Mouse (Mus musculus): ENCODE data around the gene Sbf2. TPM values are rescaled to one million over a fixed set of nuclear protein-coding genes. Genes with fewer than 3 reads are reported as not detected.
A peak's percentile ranks its signal among the peaks of the same experiment; 100 is the strongest.

Sbf2 gene
- polyA plus RNA-seq, 1 experiment from 2014 or later: 38.5 TPM

- Histone ChIP-seq H3K9ac (peak within 1 kb of the TSS; percentile 59), H3K36me3 (no peaks in the 10 kb centered on the region), H3K4me1 (peaks cover 54% of the 10 kb centered on the region), H3K27ac (no peak within 1 kb of the TSS), H3K4me2 (peak within 1 kb of the TSS; percentile 90), H3K4me3 (replicated peaks) (peak within 1 kb of the TSS; percentile 50), H3K9me3 (replicated peaks) (no peaks in the 10 kb centered on the region), H3K27me3 (peaks cover 75% of the 10 kb centered on the region)
- under 1% methylated on average over 30 of the region's 30 CpGs for WGBS
- ATAC-seq (replicated peaks; ENCODE audit: low FRiP score): peak; percentile 44
These were observed 13.0 kb upstream of the Sbf2 start, which contains the start of gene Adm for GRCm38 (mm10) chr7:110627486-110628272. Gene Adm, plus strand, starts transcription at chr7:110627661.

GRCm38 (mm10) chr7:110627099-110627482 is 12.4 kb upstream of the Sbf2 start:
- Histone ChIP-seq H3K9me3 (replicated peaks) (no peaks in the 10 kb centered on the region), H3K36me3 (no peaks in the 10 kb centered on the region), H3K27me3 (peaks cover 72% of the 10 kb centered on the region), H3K9ac (no peak overlapping the region), H3K27ac (no peak overlapping the region), H3K4me2 (peak overlapping the region; percentile 90), H3K4me1 (peaks cover 54% of the 10 kb centered on the region), H3K4me3 (replicated peaks) (peak overlapping the region; percentile 50)
- under 1% methylated on average over 12 of the region's 12 CpGs for WGBS
- ATAC-seq (replicated peaks; ENCODE audit: low FRiP score): no peak

- no peak for ATAC-seq (replicated peaks; ENCODE audit: low FRiP score)
- Histone ChIP-seq H3K9me3 (replicated peaks) (no peaks in the 10 kb centered on the region), H3K4me3 (replicated peaks) (peak overlapping the region; percentile 50), H3K9ac (no peak overlapping the region), H3K4me2 (peak overlapping the region; percentile 90), H3K36me3 (no peaks in the 10 kb centered on the region), H3K4me1 (peaks cover 54% of the 10 kb centered on the region), H3K27ac (no peak overlapping the region), H3K27me3 (peaks cover 69% of the 10 kb centered on the region)
- 3% methylated on average over 28 of the region's 28 CpGs for WGBS
These were observed 11.7 kb upstream of the Sbf2 start for GRCm38 (mm10) chr7:110626186-110627098.

- Histone ChIP-seq H3K4me1 (peaks cover 48% of the 10 kb centered on the region), H3K9ac (no peak overlapping the region), H3K4me3 (replicated peaks) (peak overlapping the region; percentile 50), H3K36me3 (no peaks in the 10 kb centered on the region), H3K27ac (no peak overlapping the region), H3K9me3 (replicated peaks) (no peaks in the 10 kb centered on the region), H3K4me2 (peak overlapping the region; percentile 90), H3K27me3 (peaks cover 66% of the 10 kb centered on the region)
- 62% methylated on average over 10 of the region's 10 CpGs for WGBS
- ATAC-seq (replicated peaks; ENCODE audit: low FRiP score): no peak
These were observed 10.8 kb upstream of the Sbf2 start for GRCm38 (mm10) chr7:110625489-110625888.

- 86% methylated on average over 13 of the region's 13 CpGs for WGBS
- ATAC-seq (replicated peaks; ENCODE audit: low FRiP score): no peak
- no peak overlapping the region for H3K4me3 ChIP-seq (replicated peaks)
These were observed 10.2 kb upstream of the Sbf2 start for GRCm38 (mm10) chr7:110624961-110625360.

GRCm38 (mm10) chr7:110624067-110624466 is 9.3 kb upstream of the Sbf2 start:
- Histone ChIP-seq H3K4me2 (no peak overlapping the region), H3K27ac (no peak overlapping the region), H3K36me3 (no peaks in the 10 kb centered on the region), H3K9me3 (replicated peaks) (no peaks in the 10 kb centered on the region), H3K27me3 (peaks cover 66% of the 10 kb centered on the region), H3K9ac (no peak overlapping the region), H3K4me3 (replicated peaks) (no peak overlapping the region), H3K4me1 (peaks cover 37% of the 10 kb centered on the region)
- ATAC-seq (replicated peaks; ENCODE audit: low FRiP score): no peak
- WGBS: 51% methylated on average over 2 of the region's 2 CpGs

More at GRCm38 (mm10) chr7:110624961-110625360, 10.2 kb upstream of the Sbf2 start:
- H3K9me3 ChIP-seq (replicated peaks): no peaks in the 10 kb centered on the region
- no peak overlapping the region for H3K4me2 ChIP-seq
- no peak overlapping the region for H3K27ac ChIP-seq
- no peaks in the 10 kb centered on the region for H3K36me3 ChIP-seq
- H3K9ac ChIP-seq: no peak overlapping the region
- H3K4me1 ChIP-seq: peaks cover 45% of the 10 kb centered on the region
- peaks cover 69% of the 10 kb centered on the region for H3K27me3 ChIP-seq

- Histone ChIP-seq H3K9ac (no peak overlapping the region), H3K36me3 (no peaks in the 10 kb centered on the region), H3K4me1 (peaks cover 8% of the 10 kb centered on the region), H3K9me3 (replicated peaks) (no peaks in the 10 kb centered on the region), H3K27ac (no peak overlapping the region), H3K4me3 (replicated peaks) (no peak overlapping the region), H3K27me3 (peaks cover 19% of the 10 kb centered on the region; the same call in 1 of the 2 replicates), H3K4me2 (no peak overlapping the region)
- 35% methylated on average over 9 of the region's 9 CpGs for WGBS
- no peak for ATAC-seq (replicated peaks; ENCODE audit: low FRiP score)
These were observed 4.4 kb upstream of the Sbf2 start for GRCm38 (mm10) chr7:110619086-110619611.

GRCm38 (mm10) chr7:110615792-110616191 is 1.1 kb upstream of the Sbf2 start:
- WGBS: 14% methylated on average over 11 of the region's 11 CpGs
- Histone ChIP-seq H3K27ac (peak overlapping the region; percentile 98), H3K9me3 (replicated peaks) (no peaks in the 10 kb centered on the region), H3K4me1 (peaks cover 21% of the 10 kb centered on the region), H3K36me3 (no peaks in the 10 kb centered on the region), H3K27me3 (peaks cover 11% of the 10 kb centered on the region; the same call in 1 of the 2 replicates), H3K4me3 (replicated peaks) (peak overlapping the region; percentile 77; the same call in 1 of the 2 replicates), H3K9ac (peak overlapping the region; percentile 92), H3K4me2 (peak overlapping the region; percentile 90)
- no peak for ATAC-seq (replicated peaks; ENCODE audit: low FRiP score)

- Histone ChIP-seq H3K4me3 (replicated peaks) (peak overlapping the region; percentile 77), H3K36me3 (no peaks in the 10 kb centered on the region), H3K9me3 (replicated peaks) (no peaks in the 10 kb centered on the region), H3K9ac (peak overlapping the region; percentile 92), H3K27me3 (peaks cover 8% of the 10 kb centered on the region; the same call in 1 of the 2 replicates), H3K27ac (peak overlapping the region; percentile 98), H3K4me2 (peak overlapping the region; percentile 90), H3K4me1 (peaks cover 21% of the 10 kb centered on the region)
- ATAC-seq (replicated peaks; ENCODE audit: low FRiP score): peak; percentile 47
- under 1% methylated on average over 20 of the region's 20 CpGs for WGBS
These were observed 469 bp upstream of the Sbf2 start for GRCm38 (mm10) chr7:110615151-110615631.

GRCm38 (mm10) chr7:110613381-110614132 is 1.2 kb downstream of the Sbf2 start:
- 3% methylated on average over 17 of the region's 17 CpGs for WGBS
- Histone ChIP-seq H3K4me3 (replicated peaks) (peak overlapping the region; percentile 77), H3K9ac (peak overlapping the region; percentile 92), H3K9me3 (replicated peaks) (no peaks in the 10 kb centered on the region), H3K27me3 (no peaks in the 10 kb centered on the region), H3K36me3 (no peaks in the 10 kb centered on the region), H3K4me1 (peaks cover 21% of the 10 kb centered on the region), H3K4me2 (peak overlapping the region; percentile 90), H3K27ac (peak overlapping the region; percentile 98)
- no peak for ATAC-seq (replicated peaks; ENCODE audit: low FRiP score)

- Histone ChIP-seq H3K27me3 (no peaks in the 10 kb centered on the region), H3K9me3 (replicated peaks) (no peaks in the 10 kb centered on the region), H3K4me1 (0 out of 2 replicates have a peak, but pooled peaks cover under 1% of the 10 kb centered on the region), H3K9ac (no peak overlapping the region), H3K36me3 (0 out of 2 replicates have a peak, but pooled peaks cover 4% of the 10 kb centered on the region), H3K27ac (no peak overlapping the region), H3K4me2 (no peak overlapping the region), H3K4me3 (replicated peaks) (no peak overlapping the region)
- 94% methylated on average over 1 of the region's 1 CpGs for WGBS
- no peak for ATAC-seq (replicated peaks; ENCODE audit: low FRiP score)
These were observed 7.8 kb downstream of the Sbf2 start for GRCm38 (mm10) chr7:110606906-110607305.

All from kidney, embryonic 15.5 days (tissue).